Mouse (Mus musculus): ENCODE measurements at regions not wholly inside any gene's neighbourhood (a gene's known extent, or its start where the extent isn't known, plus 50 kb on each side); places are given as distances from the start of the nearest gene placed in this dataset.

DNA sequence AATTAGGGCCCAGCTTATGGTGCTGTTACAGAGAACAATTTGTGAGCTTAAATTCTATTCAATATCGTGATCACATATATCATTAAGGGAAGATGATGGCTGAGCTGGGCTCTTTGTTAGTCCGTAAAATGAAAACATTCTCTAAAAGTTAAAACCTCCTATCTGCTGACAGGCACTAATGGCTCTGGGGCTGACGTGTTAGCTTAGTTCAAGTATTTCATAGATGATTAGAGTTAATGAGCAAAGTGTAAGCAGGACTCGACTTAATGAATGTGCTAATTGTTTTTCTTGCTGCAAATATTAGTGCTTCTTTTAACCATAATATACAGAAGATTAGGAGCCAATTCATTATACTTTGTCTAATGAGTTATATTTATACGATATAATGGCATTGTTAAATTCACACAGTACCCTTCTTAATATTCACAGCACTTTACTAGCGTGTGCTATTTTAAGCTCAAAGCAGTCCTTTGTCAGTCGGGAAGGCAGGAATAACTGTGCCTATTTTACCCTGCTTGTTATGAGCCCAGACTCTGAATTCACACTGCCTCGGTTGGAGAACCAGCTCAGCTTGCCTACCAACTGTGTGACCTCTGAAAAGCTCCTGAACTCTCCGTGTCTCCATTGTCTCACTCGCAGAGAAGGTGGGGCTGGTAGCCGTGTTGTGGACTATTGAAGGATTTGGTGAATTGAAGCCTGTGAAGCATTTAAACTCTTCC lies 50.6 kb upstream of the 4933402D24Rik start:
- no peaks in the 10 kb centered on the region for H3K9me3 ChIP-seq (ENCODE audit: control insufficient read depth, low read length)
- H3K27ac ChIP-seq = no peak overlapping the region
- no peak overlapping the region for H3K4me2 ChIP-seq (ENCODE audit: low read depth)
- no peak for DNase-seq (ENCODE audit: low read depth in 3 of 3, low spot score in 3 of 3)
- H3K36me3 ChIP-seq (replicated peaks; ENCODE audit: control insufficient read depth, insufficient read depth, low read depth) = no peaks in the 10 kb centered on the region
- H3K9ac ChIP-seq (replicated peaks) = no peak overlapping the region
- TF ChIP-seq EP300 (IDR thresholded peaks at IDR 0.05; ENCODE audit: low read depth) (no peak), CTCF (IDR thresholded peaks at IDR 0.05; ENCODE audit: low read depth) (no peak)
- 61% methylated on average over 11 of the region's 11 CpGs for WGBS (ENCODE audit: insufficient replicate concordance)
- H3K27me3 ChIP-seq (ENCODE audit: control insufficient read depth, insufficient read depth, low read length) = no peaks in the 10 kb centered on the region
- no peak overlapping the region for H3K4me3 ChIP-seq (ENCODE audit: insufficient read depth in 1 of 2, low read depth in 2 of 2, low read length in 2 of 2)
- no peak for ATAC-seq (ENCODE audit: insufficient read depth)
- no peaks in the 10 kb centered on the region for H3K4me1 ChIP-seq (replicated peaks; ENCODE audit: control insufficient read depth in 2 of 2, insufficient read depth in 2 of 2, low read length in 1 of 2)
